27 mouse cellular contexts compared by ENCODE assay signal in genomic region chr12:34990387-34990786, GRCm38 (mm10). TPM values are rescaled to one million over a fixed set of nuclear protein-coding genes. Genes with fewer than 3 reads are reported as not detected.
A peak's percentile ranks its signal among the peaks of the same experiment; 100 is the strongest.
DNase-seq lines count a peak whose midpoint lies in the region; ATAC-seq and TF ChIP-seq lines count a peak whose summit lies in the region.
"Had no signal": no experiment of that assay in that cellular context is flagged by ENCODE, and none has a peak within 500 bp of the region (broad histone marks: within the 10 kb centered on the region; RNA-seq: fewer than 3 reads in every experiment).

No protein-coding gene starts in this region.

- TF ChIP-seq CTCF in liver, adult 2 months (IDR thresholded peaks at IDR 0.05; ENCODE audit: low read depth, low read length), result no peak

- no peak overlapping the region for H3K4me2 ChIP-seq in hindbrain, embryonic 13.5 days
- H3K4me2 ChIP-seq: embryonic facial prominence, embryonic 13.5 days; heart, embryonic 13.5 days; intestine, embryonic 15.5 days; liver, embryonic 15.5 days; neural tube, embryonic 15.5 days; stomach, embryonic 15.5 days had no signal

- peaks cover 12% of the 10 kb centered on the region; the same call in 1 of the 2 replicates for H3K4me1 ChIP-seq in liver, adult 2 months (ENCODE audit: control insufficient read depth, insufficient read depth, low read length)
- no peaks in the 10 kb centered on the region for H3K4me1 ChIP-seq in hindbrain, embryonic 13.5 days (replicated peaks)
- H3K4me1 ChIP-seq: embryonic facial prominence, embryonic 13.5 days; heart, embryonic 13.5 days; intestine, embryonic 15.5 days; liver, embryonic 15.5 days; midbrain, embryonic 10.5 days; neural tube, embryonic 15.5 days; stomach, embryonic 15.5 days had no signal

- ATAC-seq in inflammation-experienced regulatory T-cells, adult 6 months, result peak; percentile 85
- no peak for ATAC-seq in hindbrain, embryonic 13.5 days (ENCODE audit: low FRiP score)

- H3K79me2 ChIP-seq in liver, adult 2 months (ENCODE audit: control insufficient read depth, insufficient read depth, low read length), result no peaks in the 10 kb centered on the region

- DNase-seq in liver, adult 2 months (ENCODE audit: extremely low read depth, low read depth, low spot score), result peak; percentile 7
- DNase-seq in liver (no peak), NIH3T3 (ENCODE audit: low read depth) (peak; percentile 47)
- no peak for DNase-seq in cerebellum, postnatal 14 days
- no peak for DNase-seq in T-cell, adult 2 months (ENCODE audit: low spot score)
- no peak for DNase-seq in heart, postnatal 10 days
- DNase-seq: adrenal gland, postnatal 14 days; cerebellum, adult 8-10 months; gastrocnemius, adult 2 months; heart, adult 11 months; heart, postnatal 4 days; lung, postnatal 14 days; thymus, adult 2 months had no signal

- TF ChIP-seq POLR2A in liver, adult 2 months (IDR thresholded peaks at IDR 0.05; ENCODE audit: extremely low read depth, insufficient read depth, low read length), result no peak

- H3K27me3 ChIP-seq in liver, adult 2 months (ENCODE audit: control insufficient read depth, insufficient read depth, low read length), result no peaks in the 10 kb centered on the region
- H3K27me3 ChIP-seq in hindbrain, embryonic 13.5 days, result no peaks in the 10 kb centered on the region
- H3K27me3 ChIP-seq: embryonic facial prominence, embryonic 13.5 days; heart, embryonic 13.5 days; intestine, embryonic 15.5 days; liver, embryonic 15.5 days; neural tube, embryonic 15.5 days; stomach, embryonic 15.5 days had no signal

- no peaks in the 10 kb centered on the region for H3K9me3 ChIP-seq in hindbrain, embryonic 13.5 days
- H3K9me3 ChIP-seq: embryonic facial prominence, embryonic 13.5 days; heart, embryonic 13.5 days; intestine, embryonic 15.5 days; liver, embryonic 15.5 days; neural tube, embryonic 15.5 days; stomach, embryonic 15.5 days had no signal

- intact Hi-C loops in heart, postnatal 10 days (cut with DNase I), result no loop called here

- H3K27ac ChIP-seq in liver, adult 2 months (replicated peaks; ENCODE audit: insufficient read depth, low read depth, low read length), result peak overlapping the region; percentile 85
- H3K27ac ChIP-seq in hindbrain, embryonic 13.5 days, result no peak overlapping the region
- H3K27ac ChIP-seq: embryonic facial prominence, embryonic 13.5 days; gastrocnemius, adult 2 months; heart, embryonic 13.5 days; intestine, embryonic 15.5 days; liver, embryonic 15.5 days; midbrain, embryonic 10.5 days; neural tube, embryonic 15.5 days; stomach, embryonic 15.5 days had no signal

- WGBS in liver, adult 2 months, result 90% methylated on average over 4 of the region's 4 CpGs
- WGBS in hindbrain, embryonic 13.5 days, result 93% methylated on average over 4 of the region's 4 CpGs

- no peak overlapping the region for H3K4me3 ChIP-seq in liver, adult 2 months (ENCODE audit: insufficient read depth, low read depth, low read length)
- no peak overlapping the region for H3K4me3 ChIP-seq in hindbrain, embryonic 13.5 days
- H3K4me3 ChIP-seq: embryonic facial prominence, embryonic 13.5 days; gastrocnemius, adult 2 months; heart, embryonic 13.5 days; intestine, embryonic 15.5 days; liver, embryonic 15.5 days; midbrain, embryonic 10.5 days; neural tube, embryonic 15.5 days; stomach, embryonic 15.5 days had no signal

- H3K9ac ChIP-seq in liver, adult 2 months (ENCODE audit: low read depth, low read length), result no peak overlapping the region
- H3K9ac ChIP-seq in hindbrain, embryonic 13.5 days, result no peak overlapping the region
- H3K9ac ChIP-seq: embryonic facial prominence, embryonic 13.5 days; heart, embryonic 13.5 days; intestine, embryonic 15.5 days; liver, embryonic 15.5 days; neural tube, embryonic 15.5 days; stomach, embryonic 15.5 days had no signal

- no peaks in the 10 kb centered on the region for H3K36me3 ChIP-seq in liver, adult 2 months (ENCODE audit: control insufficient read depth, insufficient read depth, low read length)
- H3K36me3 ChIP-seq in hindbrain, embryonic 13.5 days, result no peaks in the 10 kb centered on the region
- H3K36me3 ChIP-seq: embryonic facial prominence, embryonic 13.5 days; heart, embryonic 13.5 days; intestine, embryonic 15.5 days; liver, embryonic 15.5 days; midbrain, embryonic 10.5 days; neural tube, embryonic 15.5 days; stomach, embryonic 15.5 days had no signal

RNA-seq across cellular contexts. Expression of gene Prps1l1, which starts 5.8 kb away (rescaled TPM):
- total RNA-seq in liver, adult 2 months (2014; rRNA removed), result not detected in 2 replicates
- polyA plus RNA-seq in liver, adult 2 months (2012; rRNA removed), result not detected in 2 replicates
- polyA plus RNA-seq in inflammation-experienced regulatory T-cells, adult 6 months (2017; shearing (Covaris generic)), result 1 to 10 TPM in 1 of 3 experiments, under 1 TPM in 2; 0.70 to 5.8 (median 0.79) TPM
- not detected for total RNA-seq in heart, postnatal 10 days (2021)
- not detected in 2 replicates for polyA plus RNA-seq in hindbrain, embryonic 13.5 days (2015; fragmentation: Nextera tagmentation; extraction: Ambion mirVana)
- total RNA-seq: adrenal gland, postnatal 14 days; gastrocnemius, adult 2 months; heart, postnatal 4 days; left cerebral cortex, adult 18-20 months; MEL had no signal
- polyA plus RNA-seq: embryonic facial prominence, embryonic 13.5 days; heart, embryonic 13.5 days; intestine, embryonic 15.5 days; kidney, embryonic 14.5 days; large intestine, adult 2 months; limb, embryonic 11.5 days; liver, embryonic 15.5 days; midbrain, embryonic 10.5 days; neural tube, embryonic 15.5 days; stomach, embryonic 15.5 days; thymus, adult 2 months had no signal

RNA-seq across cellular contexts. Expression of gene Snx13, which starts 56.6 kb away (rescaled TPM):
- 22.3 and 26.0 TPM in 2 replicates for total RNA-seq in liver, adult 2 months (2014; rRNA removed)
- polyA plus RNA-seq in liver, adult 2 months (2012; rRNA removed), result 3.3 and 3.5 TPM in 2 replicates
- 10 to 100 TPM; 16.6 to 23.3 (median 18.9) TPM for polyA plus RNA-seq in inflammation-experienced regulatory T-cells, adult 6 months (2017; shearing (Covaris generic))
- total RNA-seq in heart, postnatal 10 days (2021), result 10 to 100 TPM; 59.5 to 64.5 TPM
- polyA plus RNA-seq in hindbrain, embryonic 13.5 days (2015; fragmentation: Nextera tagmentation; extraction: Ambion mirVana), result 28.0 and 28.2 TPM in 2 replicates

Comparison
In these comparisons a context has a peak if more than half of its experiments do, and no peak if none do; other contexts are left out.
1. DNase-seq: peak in liver, adult 2 months (single experiment) and NIH3T3 (single experiment); none in liver (single experiment), cerebellum, postnatal 14 days (0 of 2), T-cell, adult 2 months (single experiment) and heart, postnatal 10 days (0 of 2).